Mouse (Mus musculus): ENCODE measurements around the gene Gm49450. TPM values are rescaled to one million over a fixed set of nuclear protein-coding genes. Genes with fewer than 3 reads are reported as not detected.

The Gm49450 gene
- polyA plus RNA-seq, 1 experiment from 2014 or later: not detected

- Histone ChIP-seq H3K27ac (no peak overlapping the region), H3K9me3 (replicated peaks; ENCODE audit: low read length) (no peaks in the 10 kb centered on the region), H3K27me3 (ENCODE audit: insufficient read depth, low read length) (no peaks in the 10 kb centered on the region), H3K36me3 (ENCODE audit: insufficient read depth, low read length) (0 out of 2 replicates have a peak, but pooled peaks cover 4% of the 10 kb centered on the region), H3K9ac (ENCODE audit: low read depth, low read length) (no peak overlapping the region), H3K4me3 (replicated peaks; ENCODE audit: low read depth, low read length) (no peak overlapping the region), H3K4me1 (replicated peaks; ENCODE audit: insufficient read depth, low read length) (peaks cover 7% of the 10 kb centered on the region), H3K4me2 (ENCODE audit: low read length) (no peak overlapping the region)
- WGBS: 72% methylated on average over 3 of the region's 3 CpGs
- ATAC-seq (replicated peaks; ENCODE audit: low FRiP score, low read depth): no peak
- DNase-seq (ENCODE audit: low spot score): no peak
- no peak for TF ChIP-seq CTCF (IDR thresholded peaks at IDR 0.05; ENCODE audit: low read depth)
Observed at GRCm38 (mm10) chr15:98949607-98949892, 3.8 kb downstream of the Gm49450 start.

GRCm38 (mm10) chr15:98948857-98949606 lies 4.3 kb downstream of the Gm49450 start:
- WGBS: 75% methylated on average over 6 of the region's 6 CpGs
- Histone ChIP-seq H3K4me3 (replicated peaks; ENCODE audit: low read depth, low read length) (no peak overlapping the region), H3K4me1 (replicated peaks; ENCODE audit: insufficient read depth, low read length) (peaks cover 7% of the 10 kb centered on the region), H3K27ac (no peak overlapping the region), H3K27me3 (ENCODE audit: insufficient read depth, low read length) (no peaks in the 10 kb centered on the region), H3K9ac (ENCODE audit: low read depth, low read length) (no peak overlapping the region), H3K36me3 (ENCODE audit: insufficient read depth, low read length) (0 out of 2 replicates have a peak, but pooled peaks cover 4% of the 10 kb centered on the region), H3K4me2 (ENCODE audit: low read length) (no peak overlapping the region), H3K9me3 (replicated peaks; ENCODE audit: low read length) (no peaks in the 10 kb centered on the region)
- ATAC-seq (replicated peaks; ENCODE audit: low FRiP score, low read depth) (no peak), DNase-seq (ENCODE audit: low spot score) (no peak)
- TF ChIP-seq CTCF (IDR thresholded peaks at IDR 0.05; ENCODE audit: low read depth): no peak

GRCm38 (mm10) chr15:98948382-98948781 lies 5.0 kb downstream of the Gm49450 start:
- no peak overlapping the region for H3K4me2 ChIP-seq (ENCODE audit: low read length)
- DNase-seq (ENCODE audit: low spot score) (no peak), ATAC-seq (replicated peaks; ENCODE audit: low FRiP score, low read depth) (no peak)
- no peak overlapping the region for H3K9ac ChIP-seq (ENCODE audit: low read depth, low read length)
- H3K27ac ChIP-seq: no peak overlapping the region
- no peak overlapping the region for H3K4me3 ChIP-seq (replicated peaks; ENCODE audit: low read depth, low read length)
- H3K4me1 ChIP-seq (replicated peaks; ENCODE audit: insufficient read depth, low read length): peaks cover 7% of the 10 kb centered on the region
- 0 out of 2 replicates have a peak, but pooled peaks cover 4% of the 10 kb centered on the region for H3K36me3 ChIP-seq (ENCODE audit: insufficient read depth, low read length)
- H3K27me3 ChIP-seq (ENCODE audit: insufficient read depth, low read length): no peaks in the 10 kb centered on the region
- no peak for TF ChIP-seq CTCF (IDR thresholded peaks at IDR 0.05; ENCODE audit: low read depth)
- no peaks in the 10 kb centered on the region for H3K9me3 ChIP-seq (replicated peaks; ENCODE audit: low read length)

- no peak for DNase-seq (ENCODE audit: low spot score)
- Histone ChIP-seq H3K4me1 (replicated peaks; ENCODE audit: insufficient read depth, low read length) (peaks cover 7% of the 10 kb centered on the region), H3K36me3 (ENCODE audit: insufficient read depth, low read length) (0 out of 2 replicates have a peak, but pooled peaks cover 4% of the 10 kb centered on the region), H3K27me3 (ENCODE audit: insufficient read depth, low read length) (no peaks in the 10 kb centered on the region), H3K9me3 (replicated peaks; ENCODE audit: low read length) (no peaks in the 10 kb centered on the region), H3K27ac (no peak overlapping the region), H3K4me3 (replicated peaks; ENCODE audit: low read depth, low read length) (no peak overlapping the region), H3K4me2 (ENCODE audit: low read length) (no peak overlapping the region), H3K9ac (ENCODE audit: low read depth, low read length) (no peak overlapping the region)
- TF ChIP-seq CTCF (IDR thresholded peaks at IDR 0.05; ENCODE audit: low read depth): no peak
- no peak for ATAC-seq (replicated peaks; ENCODE audit: low FRiP score, low read depth)
- WGBS: 49% methylated on average over 3 of the region's 3 CpGs
Observed at GRCm38 (mm10) chr15:98947884-98948283, 5.5 kb downstream of the Gm49450 start.

DNA sequence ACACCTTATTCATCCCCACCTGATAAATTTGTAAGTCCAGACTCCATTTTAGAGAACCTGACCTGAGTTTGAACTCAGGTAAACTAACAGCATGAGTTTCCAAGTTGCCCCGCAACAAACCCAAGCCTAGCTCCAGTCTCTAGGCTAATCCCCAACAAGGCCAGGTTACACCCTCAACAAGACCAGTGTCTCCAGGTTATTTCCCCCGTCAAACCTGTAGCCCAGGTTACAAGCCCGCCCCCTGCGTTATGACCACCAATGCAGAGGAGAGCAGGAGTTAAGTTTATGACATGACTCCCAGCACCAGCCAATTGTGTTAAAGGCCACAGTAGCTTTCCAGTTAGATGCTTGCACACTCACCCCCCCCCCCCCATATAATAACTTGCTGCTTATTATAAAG lies 10.2 kb downstream of the Gm49450 start:
- H3K9ac ChIP-seq (ENCODE audit: low read depth, low read length): no peak overlapping the region
- 73% methylated on average over 4 of the region's 4 CpGs for WGBS
- no peak for TF ChIP-seq CTCF (IDR thresholded peaks at IDR 0.05; ENCODE audit: low read depth)

GRCm38 (mm10) chr15:98942081-98942480 lies 11.3 kb downstream of the Gm49450 start:
- Histone ChIP-seq H3K4me1 (replicated peaks; ENCODE audit: insufficient read depth, low read length) (no peaks in the 10 kb centered on the region), H3K9ac (ENCODE audit: low read depth, low read length) (no peak overlapping the region), H3K4me2 (ENCODE audit: low read length) (no peak overlapping the region), H3K27ac (no peak overlapping the region), H3K36me3 (ENCODE audit: insufficient read depth, low read length) (no peaks in the 10 kb centered on the region), H3K9me3 (replicated peaks; ENCODE audit: low read length) (no peaks in the 10 kb centered on the region), H3K27me3 (ENCODE audit: insufficient read depth, low read length) (no peaks in the 10 kb centered on the region), H3K4me3 (replicated peaks; ENCODE audit: low read depth, low read length) (no peak overlapping the region)
- DNase-seq (ENCODE audit: low spot score): no peak
- 73% methylated on average over 4 of the region's 4 CpGs for WGBS
- TF ChIP-seq CTCF (IDR thresholded peaks at IDR 0.05; ENCODE audit: low read depth): no peak
- ATAC-seq (replicated peaks; ENCODE audit: low FRiP score, low read depth): no peak

More for the DNA sequence above, 10.2 kb downstream of the Gm49450 start:
- H3K4me3 ChIP-seq (replicated peaks; ENCODE audit: low read depth, low read length): no peak overlapping the region
- no peaks in the 10 kb centered on the region for H3K27me3 ChIP-seq (ENCODE audit: insufficient read depth, low read length)
- ATAC-seq (replicated peaks; ENCODE audit: low FRiP score, low read depth) (no peak), DNase-seq (ENCODE audit: low spot score) (no peak)
- H3K36me3 ChIP-seq (ENCODE audit: insufficient read depth, low read length): no peaks in the 10 kb centered on the region
- H3K27ac ChIP-seq: no peak overlapping the region
- H3K4me1 ChIP-seq (replicated peaks; ENCODE audit: insufficient read depth, low read length): no peaks in the 10 kb centered on the region
- no peaks in the 10 kb centered on the region for H3K9me3 ChIP-seq (replicated peaks; ENCODE audit: low read length)
- H3K4me2 ChIP-seq (ENCODE audit: low read length): no peak overlapping the region

DNA sequence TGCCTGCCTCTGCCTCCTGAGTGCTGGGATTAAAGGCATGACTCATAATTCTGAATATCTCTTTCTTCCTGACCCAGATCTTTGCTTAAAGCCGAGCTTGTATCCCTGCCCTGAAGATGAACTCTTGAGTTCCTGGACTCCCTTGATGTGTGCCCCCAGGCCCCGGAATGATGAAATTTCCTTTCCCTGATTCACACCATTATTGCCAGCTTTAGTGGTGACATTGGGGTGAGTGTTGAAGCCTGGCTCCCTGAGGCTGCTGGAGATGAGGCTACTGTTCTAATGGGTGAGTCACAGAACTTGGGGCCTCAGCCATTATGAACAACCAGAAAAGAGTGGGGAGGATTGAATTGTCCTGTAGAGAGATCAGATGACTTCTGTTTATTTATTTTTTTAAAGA lies 11.8 kb downstream of the Gm49450 start:
- Histone ChIP-seq H3K9me3 (replicated peaks; ENCODE audit: low read length) (no peaks in the 10 kb centered on the region), H3K27ac (no peak overlapping the region), H3K4me2 (ENCODE audit: low read length) (no peak overlapping the region), H3K36me3 (ENCODE audit: insufficient read depth, low read length) (no peaks in the 10 kb centered on the region), H3K27me3 (ENCODE audit: insufficient read depth, low read length) (no peaks in the 10 kb centered on the region), H3K9ac (ENCODE audit: low read depth, low read length) (no peak overlapping the region), H3K4me3 (replicated peaks; ENCODE audit: low read depth, low read length) (no peak overlapping the region), H3K4me1 (replicated peaks; ENCODE audit: insufficient read depth, low read length) (no peaks in the 10 kb centered on the region)
- TF ChIP-seq CTCF (IDR thresholded peaks at IDR 0.05; ENCODE audit: low read depth): no peak
- DNase-seq (ENCODE audit: low spot score): no peak
- WGBS: 68% methylated on average over 2 of the region's 2 CpGs
- ATAC-seq (replicated peaks; ENCODE audit: low FRiP score, low read depth): no peak
